Mouse (Mus musculus): ENCODE results near the gene Fam205c.

- TF ChIP-seq POLR2A (IDR thresholded peaks at IDR 0.05; ENCODE audit: low read depth, low read length) (no peak), CTCF (conservative IDR thresholded peaks at IDR 0.05; ENCODE audit: insufficient read depth, insufficient read length, low read depth, low read length) (no peak)
These were observed 3.3 kb downstream of the Fam205c start for GRCm38 (mm10) chr4:42870748-42871147.
